Mouse (Mus musculus) C2C12 (cell line): Measurements from ENCODE around the gene B3galt4.

ENCODE experiments used
- CTCF ChIP-seq: IDR thresholded peaks from one replicate; pipeline ENCODE4 v1.5.1; 2011; ENCODE audit not compliant: control insufficient read depth, insufficient read depth, insufficient read length
- MYOG ChIP-seq: IDR thresholded peaks from one replicate; pipeline ENCODE4 v1.6.1; 2011; ENCODE audit not compliant: control insufficient read depth, insufficient read length; ENCODE audit errors: extremely low read depth
- USF1 ChIP-seq: IDR thresholded peaks from one replicate; pipeline ENCODE4 v1.6.1; 2011; ENCODE audit warnings: low read depth, mild to moderate bottlenecking, control low read depth, moderate library complexity

GRCm38 (mm10) chr17:33943454-33943853, 7.8 kb downstream of the B3galt4 start:
- TF ChIP-seq CTCF (no peak), MYOG (no peak), USF1 (no peak)
